8 mouse cellular contexts compared by ENCODE assay signal in genomic region chr7:80832996-80833650, GRCm38 (mm10). TPM values are rescaled to one million over a fixed set of nuclear protein-coding genes. Genes with fewer than 3 reads are reported as not detected.
DNase-seq lines count a peak whose midpoint lies in the region; ATAC-seq and TF ChIP-seq lines count a peak whose summit lies in the region.
"Not testable (repeated sequence)": the region's sequence is repeated elsewhere in the genome, so short reads cannot be mapped to it uniquely, and the experiment has no call there.

No protein-coding gene starts in this region.

- not testable (repeated sequence) for H3K4me3 ChIP-seq in CH12.LX (replicated peaks in 1 of 3; ENCODE audit: low read depth in 2 of 3, low read length in 2 of 3, poor library complexity in 1 of 3); hindbrain, embryonic 11.5 days (ENCODE audit: low read depth, low read length); lung, embryonic 16.5 days (ENCODE audit: low read length); neural tube, embryonic 11.5 days (ENCODE audit: low read depth, low read length)

- WGBS in hindbrain, embryonic 11.5 days = 14% methylated on average over 13 of the region's 14 CpGs
- WGBS in lung, embryonic 16.5 days = 9% methylated on average over 13 of the region's 14 CpGs
- WGBS in neural tube, embryonic 11.5 days = 16% methylated on average over 13 of the region's 14 CpGs

- peaks cover 23 to 70% of the 10 kb centered on the region in 2 experiments for H3K4me1 ChIP-seq in CH12.LX (ENCODE audit: control insufficient read depth in 1 of 2, insufficient read depth in 2 of 2)
- H3K4me1 ChIP-seq in hindbrain, embryonic 11.5 days (replicated peaks; ENCODE audit: control insufficient read depth, insufficient read depth, low read length); neural tube, embryonic 11.5 days (ENCODE audit: control insufficient read depth, insufficient read depth, low read length): not testable (repeated sequence)
- peaks cover 21% of the 10 kb centered on the region for H3K4me1 ChIP-seq in lung, embryonic 16.5 days (replicated peaks; ENCODE audit: control insufficient read depth, insufficient read depth, low read length)

- TF ChIP-seq POLR2A in CH12.LX (IDR thresholded peaks at IDR 0.05; ENCODE audit: low read depth, low read length) = not testable (repeated sequence)

- not testable (repeated sequence) for H3K9ac ChIP-seq in CH12.LX (ENCODE audit: insufficient read depth, low read depth); hindbrain, embryonic 11.5 days (ENCODE audit: low read depth, low read length); lung, embryonic 16.5 days (ENCODE audit: low read length); neural tube, embryonic 11.5 days (ENCODE audit: low read length)

- H3K27ac ChIP-seq in CH12.LX (ENCODE audit: insufficient read depth, low read depth); hindbrain, embryonic 11.5 days (ENCODE audit: low read depth, low read length); neural tube, embryonic 11.5 days (ENCODE audit: low read depth, low read length): not testable (repeated sequence)
- H3K27ac ChIP-seq in lung, embryonic 16.5 days (ENCODE audit: low read length) = 0 out of 2 replicates have a peak overlapping the region, but pooled peaks have one; percentile 0

- dilution Hi-C loops in CH12.LX (cut with MboI; ENCODE audit: extremely low pct_ligation_motif_present, extremely low pct_unique_long_range_greater_than_20kb, low sequenced_read_pairs) = not testable (repeated sequence)

- not testable (repeated sequence) for TF ChIP-seq EP300 in CH12.LX (IDR thresholded peaks at IDR 0.05; ENCODE audit: low read length)

- not testable (repeated sequence) for H3K36me3 ChIP-seq in CH12.LX (replicated peaks in 1 of 2; ENCODE audit: control insufficient read depth in 1 of 2, insufficient read depth in 1 of 2, low read length in 1 of 2); hindbrain, embryonic 11.5 days (ENCODE audit: control insufficient read depth, insufficient read depth, low read length); lung, embryonic 16.5 days (ENCODE audit: control insufficient read depth, insufficient read depth, low read length); neural tube, embryonic 11.5 days (ENCODE audit: control insufficient read depth, insufficient read depth, low read length)

- ATAC-seq in hindbrain, embryonic 11.5 days (ENCODE audit: low FRiP score) = 0 out of 2 replicates have a peak, but pooled peaks have one; percentile 71
- peak; percentile 80 for ATAC-seq in lung, embryonic 16.5 days (ENCODE audit: low read depth)
- ATAC-seq in neural tube, embryonic 11.5 days (ENCODE audit: insufficient read depth, low FRiP score, low TSS enrichment) = peak; percentile 78; the same call in 1 of the 2 replicates

- in situ Hi-C loops in CH12.LX (cut with MboI; ENCODE audit: low pct_ligation_motif_present, low pct_unique_long_range_greater_than_20kb, low sequenced_read_pairs) = loop anchor here (25.0 kb wide), 1 partner anchor 446 kb away; the partner anchor contains the start of gene Fes

- TF ChIP-seq CTCF in CH12.LX (conservative IDR thresholded peaks at IDR 0.05 in 1 of 2, IDR thresholded peaks at IDR 0.05 in 1 of 2; ENCODE audit: low read depth in 2 of 2, low read length in 2 of 2) = not testable (repeated sequence)

- H3K27me3 ChIP-seq in CH12.LX (replicated peaks); hindbrain, embryonic 11.5 days (ENCODE audit: control insufficient read depth, insufficient read depth, low read length); lung, embryonic 16.5 days (ENCODE audit: control insufficient read depth, insufficient read depth, low read depth, low read length); neural tube, embryonic 11.5 days (ENCODE audit: control insufficient read depth, insufficient read depth, low read length): not testable (repeated sequence)

- not testable (repeated sequence) for H3K79me2 ChIP-seq in CH12.LX (replicated peaks; ENCODE audit: control insufficient read depth, extremely low read depth, insufficient read depth, poor library complexity, severe bottlenecking)

- not testable (repeated sequence) for H3K4me2 ChIP-seq in CH12.LX (ENCODE audit: insufficient read depth, low read depth, poor library complexity, severe bottlenecking); hindbrain, embryonic 11.5 days (replicated peaks; ENCODE audit: low read depth, low read length); lung, embryonic 16.5 days (ENCODE audit: low read depth, low read length); neural tube, embryonic 11.5 days (ENCODE audit: low read depth)

- not testable (repeated sequence) for H3K9me3 ChIP-seq in CH12.LX (replicated peaks; ENCODE audit: low read length); hindbrain, embryonic 11.5 days (ENCODE audit: control insufficient read depth, low read length); lung, embryonic 16.5 days (ENCODE audit: control insufficient read depth, low read length); neural tube, embryonic 11.5 days (ENCODE audit: control insufficient read depth, low read length)

- DNase-seq in CH12.LX (ENCODE audit: extremely low read depth) = peak; percentile 80
- peak; percentile 51 for DNase-seq in c-Kit-positive CD71-positive TER-119-negative erythroid progenitor cells, embryonic 14.5 days (ENCODE audit: low read depth)
- peak; percentile 28 for DNase-seq in gastrocnemius, adult 18-20 months (ENCODE audit: low spot score)
- DNase-seq in hindbrain, embryonic 11.5 days (ENCODE audit: low spot score) = peak; percentile 71
- peak; percentile 77 to 90 for DNase-seq in kidney, postnatal 25 days
- peak; percentile 69 for DNase-seq in neural tube, embryonic 11.5 days (ENCODE audit: low spot score)
- peak; percentile 58 for DNase-seq in testis, postnatal 10 days (ENCODE audit: low spot score)

- TF ChIP-seq RAD21 in CH12.LX (IDR thresholded peaks at IDR 0.05; ENCODE audit: low read depth, low read length) = not testable (repeated sequence)

TF ChIP-seq in CH12.LX, 34 proteins besides CTCF, POLR2A, EP300 and RAD21:
- TF ChIP-seq CHD2 (IDR thresholded peaks at IDR 0.05; ENCODE audit: low read length) = 0 out of 2 replicates have a peak, but pooled peaks have one; percentile 22
- 0 out of 2 replicates have a peak, but pooled peaks have one; percentile 33 for TF ChIP-seq TCF12 (IDR thresholded peaks at IDR 0.05; ENCODE audit: low read depth, low read length)
- TF ChIP-seq TBP (conservative IDR thresholded peaks at IDR 0.05; ENCODE audit: low read depth, low read length) = 0 out of 2 replicates have a peak, but pooled peaks have one; percentile 20

RNA-seq across cellular contexts. Expression of gene Iqgap1, which starts 7.3 kb away (rescaled TPM):
- total RNA-seq in CH12.LX (2012; rRNA removed) (77.0 and 87.5 TPM in 2 replicates), CH12.LX (2014; rRNA removed) (43.1 and 49.6 TPM in 2 replicates)
- 83.1 and 126 TPM in 2 replicates for polyA plus RNA-seq in CH12.LX (2012; ENCODE audit: insufficient read length, low read depth)
- total RNA-seq in gastrocnemius, adult 18-20 months (2021) = 10 to 100 TPM; 12.1 to 16.8 TPM
- 27.1 and 29.1 TPM in 2 replicates for polyA plus RNA-seq in hindbrain, embryonic 11.5 days (2014; fragmentation: Nextera tagmentation; extraction: Ambion mirVana)
- 136 and 141 TPM in 2 replicates for polyA plus RNA-seq in lung, embryonic 16.5 days (2015; fragmentation: Nextera tagmentation; extraction: Ambion mirVana)
- 26.4 TPM in 2 replicates for polyA plus RNA-seq in neural tube, embryonic 11.5 days (2014; fragmentation: Nextera tagmentation; extraction: Ambion mirVana)

RNA-seq across cellular contexts. Expression of gene Zscan2, which starts 27.6 kb away (rescaled TPM):
- total RNA-seq in CH12.LX (2012; rRNA removed) = 2.3 and 3.7 TPM in 2 replicates
- 0.82 and 1.3 TPM in 2 replicates for total RNA-seq in CH12.LX (2014; rRNA removed)
- 1.7 TPM in 2 replicates for polyA plus RNA-seq in CH12.LX (2012; ENCODE audit: insufficient read length, low read depth)
- total RNA-seq in gastrocnemius, adult 18-20 months (2021) = 1 to 10 TPM; 1.5 to 2.1 TPM
- 4.5 and 4.8 TPM in 2 replicates for polyA plus RNA-seq in hindbrain, embryonic 11.5 days (2014; fragmentation: Nextera tagmentation; extraction: Ambion mirVana)
- 1.9 and 2.3 TPM in 2 replicates for polyA plus RNA-seq in lung, embryonic 16.5 days (2015; fragmentation: Nextera tagmentation; extraction: Ambion mirVana)
- polyA plus RNA-seq in neural tube, embryonic 11.5 days (2014; fragmentation: Nextera tagmentation; extraction: Ambion mirVana) = 4.2 and 4.9 TPM in 2 replicates

Comparison
In these comparisons a context has a peak if more than half of its experiments do, and no peak if none do; other contexts are left out.
1. DNase-seq: peak in every context shown above with its lines; median percentile 84 in kidney, postnatal 25 days; 80 in CH12.LX; 71 in hindbrain, embryonic 11.5 days; 69 in neural tube, embryonic 11.5 days; 58 in testis, postnatal 10 days; 51 in c-Kit-positive CD71-positive TER-119-negative erythroid progenitor cells, embryonic 14.5 days; 28 in gastrocnemius, adult 18-20 months.